In the genomic region with DNA sequence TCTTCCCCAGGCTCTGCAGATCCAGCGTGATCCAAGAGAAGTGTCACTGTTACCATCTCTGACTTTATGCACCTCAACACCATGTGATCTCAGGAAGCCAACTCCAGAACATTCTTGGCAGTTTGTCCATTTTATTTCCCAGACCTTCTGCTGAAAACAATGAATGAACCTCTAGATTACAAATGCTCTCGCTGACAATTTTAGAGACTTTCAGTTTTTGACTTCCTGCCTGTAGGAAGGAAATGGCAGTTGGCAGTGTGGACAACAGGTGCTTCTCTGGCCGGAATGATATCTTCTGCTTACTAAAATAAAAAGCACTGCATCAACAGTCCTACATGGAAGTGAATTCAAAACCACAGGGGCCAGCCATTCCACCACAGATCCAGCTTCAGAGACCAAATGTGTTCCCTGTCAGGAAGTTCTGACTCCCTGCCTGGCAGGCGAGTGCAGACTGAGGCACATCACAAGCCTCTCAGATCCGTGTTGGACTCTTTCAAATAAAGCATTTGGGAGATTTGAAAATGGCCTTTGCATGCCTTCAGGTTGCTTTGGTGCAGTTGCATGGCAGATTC, we compare ENCODE assay signal across 11 mouse cellular contexts. TPM values are rescaled to one million over a fixed set of nuclear protein-coding genes. Genes with fewer than 3 reads are reported as not detected.
DNase-seq lines count a peak whose midpoint lies in the region; ATAC-seq and TF ChIP-seq lines count a peak whose summit lies in the region.
"Had no signal": no experiment of that assay in that cellular context is flagged by ENCODE, and none has a peak within 500 bp of the region (broad histone marks: within the 10 kb centered on the region; RNA-seq: fewer than 3 reads in every experiment).

No protein-coding gene starts in this region.

- H3K4me2 ChIP-seq in stomach, embryonic 14.5 days (replicated peaks; ENCODE audit: low read depth, low read length), result no peak overlapping the region
- H3K4me2 ChIP-seq in stomach, postnatal 0 days (replicated peaks; ENCODE audit: low read depth), result no peak overlapping the region
- no peak overlapping the region for H3K4me2 ChIP-seq in heart, postnatal 0 days (ENCODE audit: low read depth, low read length)
- H3K4me2 ChIP-seq: limb, embryonic 13.5 days had no signal

- no peaks in the 10 kb centered on the region for H3K9me3 ChIP-seq in stomach, embryonic 14.5 days (ENCODE audit: control insufficient read depth, low read depth, low read length)
- no peaks in the 10 kb centered on the region for H3K9me3 ChIP-seq in stomach, postnatal 0 days (ENCODE audit: control insufficient read depth, low read length)
- H3K9me3 ChIP-seq in heart, postnatal 0 days (replicated peaks; ENCODE audit: control insufficient read depth, low read length), result no peaks in the 10 kb centered on the region
- H3K9me3 ChIP-seq: hindbrain, embryonic 10.5 days; limb, embryonic 13.5 days had no signal

- no peak for TF ChIP-seq CTCF in stomach, postnatal 0 days (IDR thresholded peaks at IDR 0.05; ENCODE audit: low read depth)
- TF ChIP-seq CTCF in heart, postnatal 0 days (IDR thresholded peaks at IDR 0.05; ENCODE audit: low read depth), result no peak

- peak; percentile 95 for DNase-seq in heart, adult 11 months
- DNase-seq in heart, postnatal 4 days, result no peak
- DNase-seq in stomach, postnatal 0 days (ENCODE audit: low spot score), result no peak
- DNase-seq in heart, postnatal 0 days (ENCODE audit: low spot score), result peak; percentile 50
- DNase-seq in thymus, postnatal 25 days, result peak; percentile 19
- DNase-seq in adrenal gland, postnatal 10 days, result no peak
- DNase-seq in testis, postnatal 14 days (ENCODE audit: low spot score), result no peak

- H3K27ac ChIP-seq in stomach, embryonic 14.5 days (ENCODE audit: low read length), result peak overlapping the region; percentile 2; the same call in 1 of the 2 replicates
- H3K27ac ChIP-seq in stomach, postnatal 0 days (replicated peaks), result no peak overlapping the region
- peak overlapping the region; percentile 5 for H3K27ac ChIP-seq in heart, postnatal 0 days (ENCODE audit: low read depth)
- H3K27ac ChIP-seq: hindbrain, embryonic 10.5 days; limb, embryonic 13.5 days had no signal

- no peaks in the 10 kb centered on the region for H3K4me1 ChIP-seq in stomach, embryonic 14.5 days (ENCODE audit: control insufficient read depth, insufficient read depth, low read length)
- no peaks in the 10 kb centered on the region for H3K4me1 ChIP-seq in stomach, postnatal 0 days (replicated peaks; ENCODE audit: control insufficient read depth, insufficient read depth)
- H3K4me1 ChIP-seq in heart, postnatal 0 days (ENCODE audit: control insufficient read depth, insufficient read depth), result peaks cover 12% of the 10 kb centered on the region
- H3K4me1 ChIP-seq: hindbrain, embryonic 10.5 days; limb, embryonic 13.5 days had no signal

- H3K36me3 ChIP-seq in stomach, embryonic 14.5 days (ENCODE audit: control insufficient read depth, insufficient read depth, low read length), result no peaks in the 10 kb centered on the region
- H3K36me3 ChIP-seq in stomach, postnatal 0 days (ENCODE audit: control insufficient read depth, insufficient read depth, low read length), result no peaks in the 10 kb centered on the region
- H3K36me3 ChIP-seq in heart, postnatal 0 days (replicated peaks; ENCODE audit: control insufficient read depth, insufficient read depth, low read length), result no peaks in the 10 kb centered on the region
- H3K36me3 ChIP-seq: hindbrain, embryonic 10.5 days; limb, embryonic 13.5 days had no signal

- 67% methylated on average over 5 of the region's 5 CpGs for WGBS in stomach, embryonic 14.5 days
- 65% methylated on average over 5 of the region's 5 CpGs for WGBS in stomach, postnatal 0 days
- 39% methylated on average over 5 of the region's 5 CpGs for WGBS in heart, postnatal 0 days

- H3K9ac ChIP-seq in stomach, embryonic 14.5 days (replicated peaks; ENCODE audit: low read depth, low read length), result no peak overlapping the region
- H3K9ac ChIP-seq in stomach, postnatal 0 days (ENCODE audit: low read length), result no peak overlapping the region
- H3K9ac ChIP-seq in heart, postnatal 0 days (replicated peaks; ENCODE audit: low read depth, low read length), result no peak overlapping the region
- H3K9ac ChIP-seq: limb, embryonic 13.5 days had no signal

- no peaks in the 10 kb centered on the region for H3K27me3 ChIP-seq in stomach, embryonic 14.5 days (ENCODE audit: control insufficient read depth, insufficient read depth, low read length)
- no peaks in the 10 kb centered on the region for H3K27me3 ChIP-seq in stomach, postnatal 0 days (ENCODE audit: control insufficient read depth, insufficient read depth, low read length)
- H3K27me3 ChIP-seq in heart, postnatal 0 days (ENCODE audit: control insufficient read depth, insufficient read depth, low read length), result no peaks in the 10 kb centered on the region
- H3K27me3 ChIP-seq: limb, embryonic 13.5 days had no signal

- no peak for TF ChIP-seq EP300 in stomach, postnatal 0 days (optimal IDR thresholded peaks at IDR 0.05)
- TF ChIP-seq EP300 in heart, postnatal 0 days (IDR thresholded peaks at IDR 0.05; ENCODE audit: low read depth), result no peak

- no peak overlapping the region for H3K4me3 ChIP-seq in stomach, embryonic 14.5 days (ENCODE audit: low read depth, low read length)
- H3K4me3 ChIP-seq in stomach, postnatal 0 days (ENCODE audit: low read depth, low read length), result no peak overlapping the region
- no peak overlapping the region for H3K4me3 ChIP-seq in heart, postnatal 0 days (ENCODE audit: low read depth, low read length)
- H3K4me3 ChIP-seq: hindbrain, embryonic 10.5 days; limb, embryonic 13.5 days had no signal

- ATAC-seq in stomach, embryonic 14.5 days (ENCODE audit: insufficient number of reproducible peaks, insufficient read depth, low FRiP score, low read depth), result no peak
- no peak for ATAC-seq in stomach, postnatal 0 days (ENCODE audit: low FRiP score, low TSS enrichment)
- ATAC-seq in heart, postnatal 0 days (ENCODE audit: insufficient read depth, low read depth), result peak; percentile 25; the same call in 1 of the 2 replicates

RNA-seq across cellular contexts. Expression of a gene that starts 9.8 kb away (rescaled TPM):
- under 1 TPM; 0.21 to 0.25 TPM for total RNA-seq in heart, postnatal 4 days (2021)
- polyA plus RNA-seq in stomach, embryonic 14.5 days (2014; fragmentation: Nextera tagmentation; extraction: Ambion mirVana), result 0.26 and 0.70 TPM in 2 replicates
- 0.08 and 0.12 TPM in 2 replicates for polyA plus RNA-seq in stomach, postnatal 0 days (2015; fragmentation: Nextera tagmentation; extraction: Ambion mirVana)
- total RNA-seq in heart, postnatal 0 days (2014; rRNA removed; ENCODE audit: low replicate concordance), result 1.2 TPM in 1 of 2 replicates, not detected in the other
- 0.04 and 0.07 TPM in 2 replicates for polyA plus RNA-seq in heart, postnatal 0 days (2015; fragmentation: Nextera tagmentation; extraction: Ambion mirVana)
- under 1 TPM; 0.12 to 0.18 TPM for total RNA-seq in adrenal gland, postnatal 10 days (2021)
- total RNA-seq: layer of hippocampus, adult 18-20 months had no signal
- polyA plus RNA-seq: hindbrain, embryonic 10.5 days had no signal

Comparison
In these comparisons a context has a peak if more than half of its experiments do, and no peak if none do; other contexts are left out.
1. DNase-seq: peak in heart, adult 11 months (single experiment), heart, postnatal 0 days (single experiment) and thymus, postnatal 25 days (single experiment); none in heart, postnatal 4 days (single experiment), stomach, postnatal 0 days (single experiment), adrenal gland, postnatal 10 days (single experiment) and testis, postnatal 14 days (single experiment).